Mouse (Mus musculus) heart, postnatal 25 days (tissue): Measurements from ENCODE around the gene Dusp5. TPM values are rescaled to one million over a fixed set of nuclear protein-coding genes. Genes with fewer than 3 reads are reported as not detected.
A peak's percentile ranks its signal among the peaks of the same experiment; 100 is the strongest.
"Not testable (repeated sequence)": the region's sequence is repeated elsewhere in the genome, so short reads cannot be mapped to it uniquely, and the experiment has no call there.

Experiments
- DNase-seq: peaks from one replicate; pipeline ENCODE4 v3.0.0; 2022; ENCODE audit warnings: low spot score
- intact Hi-C: fragments of 180-260 bp; cut with DNase I; formaldehyde crosslinking; loops from one replicate; pipeline ENCODE4 v1.15.1; 2025
- total RNA-seq, 2 experiments: library from RNA; stranded (reverse); gene quantifications; 2 replicates each; pipeline ENCODE4 v1.2.3; 2021

Gene Dusp5
- 1 to 10 TPM; 6.2 to 7.6 TPM for total RNA-seq

DNA sequence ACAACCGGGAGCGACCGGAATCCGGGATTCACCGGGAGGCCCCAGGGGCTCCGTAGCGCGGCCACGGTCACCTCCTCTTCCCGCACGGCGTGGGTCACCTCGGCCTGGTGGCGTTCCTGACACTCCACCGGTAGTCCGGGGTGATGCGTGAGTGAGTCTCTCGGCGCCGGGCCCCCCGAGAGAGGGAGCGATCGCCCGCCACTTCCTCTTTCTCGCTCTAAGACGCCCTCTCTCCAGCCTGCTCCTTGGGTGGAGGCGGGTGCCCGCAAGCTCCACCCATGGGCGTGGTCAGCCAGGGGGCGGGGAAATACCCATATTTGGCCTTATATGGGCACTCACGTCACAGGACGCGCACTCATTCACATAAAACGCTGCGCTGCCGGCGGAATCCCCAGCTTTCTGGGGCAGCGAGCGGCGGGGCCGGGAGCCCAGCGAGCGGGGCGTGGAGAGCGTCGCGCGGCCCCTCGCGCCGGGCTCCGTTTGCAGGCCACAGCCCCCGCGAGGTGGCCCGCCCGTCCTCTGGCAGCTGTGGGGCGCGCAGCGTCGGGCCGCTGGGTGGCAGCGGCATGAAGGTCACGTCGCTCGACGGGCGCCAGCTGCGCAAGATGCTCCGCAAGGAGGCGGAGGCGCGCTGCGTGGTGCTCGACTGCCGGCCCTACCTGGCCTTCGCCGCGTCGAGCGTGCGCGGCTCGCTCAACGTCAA, at the start of gene Dusp5:
Gene Dusp5 (plus strand): TSS at position 358 of the 703 bp plus-strand sequence.
- peak; percentile 95 for DNase-seq
- intact Hi-C loops, result loop anchor here (2.0 kb wide), 1 partner anchor 48 kb away; no protein-coding TSS in a partner anchor

DNA sequence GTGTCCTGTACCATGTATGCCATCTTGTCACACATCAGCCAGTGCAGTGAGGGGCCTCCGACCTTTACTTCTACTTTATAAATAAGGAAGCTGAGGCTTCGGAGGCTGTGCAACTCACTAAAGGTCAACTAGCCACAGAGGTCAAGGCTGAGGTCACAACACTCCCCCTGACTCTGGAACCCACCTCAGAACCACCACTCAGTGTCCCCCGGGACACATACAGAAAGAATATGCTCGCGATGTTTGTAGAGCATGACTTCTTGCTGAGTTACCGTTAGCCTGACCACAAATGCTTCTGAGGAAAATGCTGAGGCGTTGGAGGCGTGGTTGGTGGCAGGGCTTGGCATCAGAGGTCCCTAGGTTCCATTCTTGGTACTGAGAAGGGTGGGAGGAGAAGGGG, 49.3 kb upstream of the Dusp5 start:
- no peak for DNase-seq
- intact Hi-C loops, result no loop called here

DNA sequence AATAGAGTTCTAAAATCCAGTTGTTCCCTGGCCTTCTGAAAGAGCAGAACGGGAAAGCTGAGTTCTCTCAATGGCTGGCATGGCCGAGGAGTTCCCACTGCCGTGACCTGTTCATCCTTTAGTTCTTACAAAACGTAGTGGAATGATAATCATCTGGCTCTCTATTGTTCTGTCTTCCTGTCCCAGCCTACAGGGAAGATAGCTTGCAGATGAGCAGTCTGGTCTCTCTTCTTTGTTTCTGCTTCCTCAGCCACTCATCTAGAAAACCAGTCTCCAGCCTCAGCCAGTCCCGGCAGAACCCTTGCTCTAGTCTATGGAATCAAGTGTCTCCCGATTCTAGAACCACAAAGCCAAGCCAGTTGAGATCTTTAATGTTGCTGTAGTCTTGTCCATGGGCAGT, 46.8 kb upstream of the Dusp5 start:
- no peak for DNase-seq
- intact Hi-C loops, result no loop called here

DNA sequence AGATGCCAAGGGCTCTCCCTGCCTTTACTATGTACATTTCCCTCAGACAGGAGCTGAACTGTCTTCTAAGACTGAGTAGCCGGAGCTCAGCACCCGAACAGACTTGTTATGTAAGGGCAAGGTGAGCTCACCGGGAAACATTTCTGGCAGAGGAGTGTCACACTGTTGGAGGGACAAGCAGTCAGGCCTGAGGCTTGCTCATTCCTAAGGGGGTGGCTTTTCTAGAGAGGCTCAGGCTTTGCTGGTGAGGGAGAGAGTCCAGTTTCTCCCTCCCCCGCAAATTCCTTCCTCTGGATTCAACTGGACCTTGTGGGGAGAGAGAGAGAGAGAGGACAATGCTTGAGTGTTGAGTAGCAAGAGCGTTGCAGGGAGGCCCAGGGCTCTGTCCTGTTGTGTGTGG, 46.4 kb upstream of the Dusp5 start:
- no peak for DNase-seq
- intact Hi-C loops, result no loop called here

DNA sequence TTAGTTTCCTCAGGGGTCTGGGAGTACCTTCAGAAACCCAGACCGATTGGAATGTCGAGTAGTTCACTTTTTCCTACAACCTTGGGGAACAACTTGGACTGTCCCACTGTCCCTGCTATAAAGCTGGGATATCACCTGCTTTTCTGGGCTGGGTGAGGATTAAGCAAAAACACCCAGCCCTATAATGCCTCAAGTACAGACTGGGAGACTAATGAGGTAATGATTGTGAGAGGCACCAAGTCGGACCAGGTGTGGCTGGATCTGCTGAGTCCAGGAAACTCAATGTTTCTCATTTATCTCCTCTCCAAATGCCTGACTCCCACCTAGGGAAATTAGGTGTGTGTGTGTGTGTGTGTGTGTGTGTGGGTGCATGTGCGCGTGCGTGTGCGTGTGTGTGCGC, 44.9 kb upstream of the Dusp5 start:
- intact Hi-C loops, result no loop called here
- DNase-seq, result no peak

DNA sequence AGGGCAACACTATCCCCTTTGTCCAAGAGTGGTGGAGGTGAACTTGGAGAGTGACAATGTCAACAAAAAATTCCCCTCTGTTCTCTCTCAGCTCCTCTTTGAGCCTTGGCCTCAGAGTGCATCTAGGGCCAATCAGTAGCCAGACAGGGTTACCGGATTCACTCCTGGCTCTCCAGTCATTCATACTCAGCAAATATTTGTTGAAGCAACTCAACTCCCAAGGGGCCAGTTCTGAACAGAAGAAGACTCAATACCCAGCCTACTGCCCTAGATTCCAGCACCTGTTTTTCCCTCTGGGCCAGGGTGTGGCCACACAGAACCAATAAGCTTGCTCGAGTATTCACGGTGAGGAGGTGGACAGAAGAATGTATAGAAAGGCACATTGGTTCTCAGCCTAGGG, 44.0 kb upstream of the Dusp5 start:
- intact Hi-C loops, result no loop called here

DNA sequence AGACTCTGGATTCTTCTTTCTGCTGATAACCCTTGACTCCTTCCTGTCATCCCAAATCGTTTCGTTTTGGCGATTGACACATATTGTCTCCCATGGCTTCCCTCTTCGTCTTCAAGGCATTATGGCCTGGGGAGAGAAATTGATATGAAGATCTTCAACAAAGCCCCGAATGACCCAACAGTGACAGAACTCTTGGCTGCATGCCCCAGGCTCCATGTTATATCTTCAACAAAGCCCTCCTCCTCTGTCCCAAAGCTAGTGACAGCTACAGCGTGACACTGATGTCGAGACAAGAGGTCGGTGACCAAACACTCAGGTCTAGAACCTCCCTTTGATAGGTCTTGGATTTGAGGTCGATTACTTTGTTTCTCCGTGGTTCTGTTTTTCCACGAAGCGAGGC, 39.7 kb upstream of the Dusp5 start:
- DNase-seq, result no peak
- intact Hi-C loops, result no loop called here

More for the DNA sequence above, 44.0 kb upstream of the Dusp5 start:
- DNase-seq, result no peak

DNA sequence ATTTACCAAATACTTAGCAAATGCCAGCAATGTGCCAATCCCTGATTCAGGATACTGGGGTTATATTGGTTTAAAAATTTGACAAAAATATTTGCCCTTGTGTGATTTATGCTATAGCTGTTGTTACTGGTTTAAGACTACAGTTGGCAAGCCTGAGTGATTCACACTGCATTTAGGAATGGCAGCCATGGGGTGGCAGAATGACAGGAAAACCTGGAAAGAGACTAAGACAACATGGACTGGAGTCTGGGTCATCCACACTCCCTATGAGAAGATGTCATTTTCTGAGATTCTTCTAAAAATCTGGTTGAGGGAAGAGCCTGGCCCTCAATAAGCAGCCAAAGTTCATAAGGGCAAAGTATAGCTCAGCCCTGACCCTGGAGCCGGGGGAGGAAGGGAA, 39.0 kb upstream of the Dusp5 start:
- intact Hi-C loops, result no loop called here
- no peak for DNase-seq

DNA sequence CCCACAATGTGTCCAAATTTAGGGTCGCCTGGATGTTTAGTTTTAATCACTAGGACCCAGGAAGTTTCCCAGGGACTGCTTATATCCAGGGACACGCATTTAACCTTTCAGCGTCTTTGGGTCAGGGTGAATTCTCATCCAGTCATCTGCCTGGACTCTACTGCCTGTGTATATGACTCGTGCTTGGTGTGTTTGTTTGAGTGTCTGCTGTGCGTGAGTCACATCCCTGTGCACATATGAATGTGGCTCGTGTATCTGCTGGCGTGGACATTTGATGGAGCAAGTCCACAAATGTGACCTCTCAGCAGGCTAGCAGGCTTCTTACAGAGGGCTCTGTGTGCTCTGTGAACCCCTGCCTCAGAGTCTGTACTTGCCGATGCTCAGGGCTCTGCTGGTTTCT, 38.0 kb upstream of the Dusp5 start:
- intact Hi-C loops, result no loop called here

DNA sequence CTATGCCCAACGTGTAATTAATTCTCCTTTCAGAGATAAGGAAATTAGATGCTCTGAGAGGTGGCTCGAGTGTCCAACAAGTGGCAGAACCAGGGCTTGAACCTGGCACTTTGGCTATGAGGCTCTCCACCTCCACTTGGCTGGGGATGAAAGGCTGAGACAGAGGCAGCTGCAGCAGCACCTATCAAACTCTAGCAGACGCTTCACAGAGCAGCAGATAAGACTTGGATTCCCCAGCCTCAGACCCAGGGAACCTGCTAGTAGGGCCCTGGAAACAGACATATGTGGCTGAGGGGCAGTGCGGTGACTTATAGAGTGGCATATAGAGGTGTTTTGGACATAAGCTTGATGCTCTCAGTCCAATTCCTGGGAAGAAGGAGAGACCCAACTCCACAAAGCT, 36.4 kb upstream of the Dusp5 start:
- DNase-seq, result no peak
- intact Hi-C loops, result no loop called here

More for the DNA sequence above, 38.0 kb upstream of the Dusp5 start:
- no peak for DNase-seq

DNA sequence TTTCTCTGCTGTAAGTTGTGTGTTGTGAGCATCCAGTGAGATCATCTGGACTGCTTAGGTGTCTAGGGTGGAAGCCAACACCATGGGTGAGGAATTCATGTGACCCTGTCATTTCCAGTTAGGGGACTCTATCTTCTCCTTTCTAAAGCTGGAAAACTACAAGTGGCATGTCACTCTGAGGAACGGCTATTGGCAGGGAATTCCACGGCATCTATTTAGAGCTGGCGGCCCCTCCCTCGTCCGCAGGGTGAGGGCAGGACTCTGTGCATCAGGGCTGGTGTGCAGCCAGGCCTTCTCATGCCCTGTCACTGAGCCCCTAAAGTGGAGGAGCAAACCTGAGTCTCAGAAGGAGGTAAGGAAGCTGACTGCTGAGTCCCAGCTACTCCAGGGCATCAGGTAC, 35.0 kb upstream of the Dusp5 start:
- DNase-seq, result peak; percentile 14
- intact Hi-C loops, result no loop called here

DNA sequence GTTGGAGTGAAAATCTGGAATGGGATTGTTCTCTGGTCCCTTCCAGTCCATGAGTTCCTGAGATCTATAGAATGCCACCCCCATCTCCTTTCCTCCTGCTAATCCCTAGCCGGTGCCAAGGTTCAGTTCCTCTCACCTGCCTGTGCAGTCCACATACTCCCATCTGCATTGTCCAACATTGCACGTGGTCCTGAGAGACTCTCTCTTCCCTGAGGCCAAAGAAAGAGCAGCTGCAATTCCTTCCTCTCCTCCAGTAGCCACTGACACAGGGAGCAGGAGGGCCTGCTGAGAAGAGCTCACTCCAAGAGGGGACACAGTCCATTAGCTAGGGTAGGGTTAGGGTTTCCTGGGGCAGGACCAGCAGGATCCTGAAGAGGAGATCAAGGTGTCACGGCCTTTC, 31.0 kb upstream of the Dusp5 start:
- intact Hi-C loops, result loop anchor here (5.0 kb wide), 1 partner anchor 34 kb away; no protein-coding TSS in a partner anchor
- DNase-seq, result no peak

DNA sequence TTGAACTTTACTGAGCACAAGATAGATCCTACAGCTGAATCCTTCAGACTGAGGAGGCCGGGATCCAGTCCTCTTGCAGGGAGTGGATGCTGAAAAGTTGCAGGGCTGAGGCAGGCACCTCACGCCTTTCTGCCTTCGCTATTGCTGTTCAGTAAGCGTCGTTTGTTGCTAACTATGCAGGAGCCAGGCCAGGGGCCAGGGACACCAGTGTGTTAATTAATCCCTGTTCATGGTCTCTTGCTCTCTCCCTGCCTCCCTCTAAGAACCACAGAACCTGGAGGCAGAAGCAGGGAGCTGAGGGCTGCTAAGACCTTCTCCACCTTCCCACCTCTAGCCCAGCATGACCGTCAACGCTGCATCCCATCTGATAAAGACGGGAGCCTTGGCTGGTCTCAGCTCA, 29.9 kb upstream of the Dusp5 start:
- intact Hi-C loops, result loop anchor here (5.0 kb wide), 1 partner anchor 33 kb away; no protein-coding TSS in a partner anchor
- DNase-seq, result no peak

DNA sequence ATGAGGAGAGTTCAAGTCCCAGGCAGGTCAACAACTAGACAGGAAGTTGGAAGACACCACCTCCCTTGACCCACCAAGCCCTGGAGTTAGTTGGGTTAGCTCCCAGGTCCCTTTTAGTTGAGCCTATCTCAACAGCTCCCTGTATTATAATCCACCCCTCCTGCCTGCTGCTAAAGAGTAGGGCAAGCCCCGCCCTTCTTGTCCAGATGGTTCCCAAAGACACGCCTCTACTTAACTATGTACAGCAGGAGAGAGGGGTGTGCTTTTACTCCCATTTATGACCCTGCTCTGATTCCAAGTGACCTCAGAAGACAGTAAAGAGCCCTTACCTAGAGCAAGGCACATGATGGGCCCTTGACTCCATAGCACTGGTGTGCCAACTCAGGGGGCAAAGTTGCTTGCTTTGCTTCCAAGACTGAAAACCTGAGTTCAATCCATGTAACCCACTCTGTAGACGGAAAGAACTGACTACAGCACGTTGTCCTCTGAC, 29.4 kb upstream of the Dusp5 start:
- intact Hi-C loops, result loop anchor here (5.0 kb wide), 1 partner anchor 33 kb away; no protein-coding TSS in a partner anchor
- DNase-seq, result no peak

DNA sequence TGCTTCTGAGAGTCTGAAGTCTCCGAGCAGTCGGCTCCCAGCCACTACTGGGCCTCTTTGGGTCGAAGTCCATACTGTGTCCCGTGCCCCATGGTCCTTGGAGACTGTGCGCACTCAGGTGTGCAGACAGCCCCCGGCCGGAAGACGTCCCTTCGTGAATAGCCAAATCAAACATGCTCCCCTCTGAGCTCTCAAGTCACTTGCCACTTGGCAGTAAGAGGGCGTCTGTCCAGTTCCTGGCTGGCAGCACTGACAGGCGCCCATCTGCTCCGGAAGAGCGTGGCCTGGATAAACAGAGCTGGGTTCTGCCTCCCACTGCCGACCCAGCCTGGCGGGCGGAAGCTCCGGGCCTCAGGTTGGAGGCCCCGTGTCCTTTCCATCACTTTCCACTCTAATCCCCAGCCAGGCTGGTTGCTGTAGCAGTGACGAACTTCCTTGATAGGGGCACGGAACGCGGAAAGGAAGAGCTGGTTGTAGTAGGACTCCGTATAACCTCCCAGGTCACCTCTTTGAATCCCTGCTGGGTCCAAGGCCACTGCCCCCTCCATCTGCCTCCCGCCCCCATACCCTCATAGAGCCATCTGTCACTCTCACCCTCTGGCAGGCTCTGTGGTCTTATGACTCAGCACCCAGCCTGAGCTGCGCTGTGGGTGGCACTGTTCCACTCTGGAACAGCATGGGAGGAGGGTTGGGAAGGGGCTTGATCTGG, 28.5 kb upstream of the Dusp5 start:
- peak; percentile 21 for DNase-seq
- intact Hi-C loops, result no loop called here

DNA sequence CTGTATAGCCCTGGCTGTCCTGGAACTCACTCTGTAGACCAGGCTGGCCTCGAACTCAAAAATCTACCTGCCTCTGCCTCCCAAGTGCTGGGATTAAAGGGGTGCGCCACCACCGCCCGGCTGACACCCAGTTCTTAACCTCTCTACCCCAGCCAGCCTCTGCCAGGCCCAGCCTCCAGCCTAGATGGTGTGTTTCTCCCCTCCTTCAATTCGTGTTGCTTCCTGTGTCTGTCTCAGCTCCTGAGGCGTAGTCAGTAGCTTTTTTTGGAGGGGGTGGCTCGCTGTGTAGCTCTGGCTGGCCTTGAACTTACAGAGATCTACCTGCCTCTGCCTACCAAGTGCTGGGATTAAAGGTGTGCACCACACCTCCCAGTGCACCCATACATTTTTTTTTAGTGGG, 27.7 kb upstream of the Dusp5 start:
- DNase-seq, intact Hi-C loops: not testable (repeated sequence)

DNA sequence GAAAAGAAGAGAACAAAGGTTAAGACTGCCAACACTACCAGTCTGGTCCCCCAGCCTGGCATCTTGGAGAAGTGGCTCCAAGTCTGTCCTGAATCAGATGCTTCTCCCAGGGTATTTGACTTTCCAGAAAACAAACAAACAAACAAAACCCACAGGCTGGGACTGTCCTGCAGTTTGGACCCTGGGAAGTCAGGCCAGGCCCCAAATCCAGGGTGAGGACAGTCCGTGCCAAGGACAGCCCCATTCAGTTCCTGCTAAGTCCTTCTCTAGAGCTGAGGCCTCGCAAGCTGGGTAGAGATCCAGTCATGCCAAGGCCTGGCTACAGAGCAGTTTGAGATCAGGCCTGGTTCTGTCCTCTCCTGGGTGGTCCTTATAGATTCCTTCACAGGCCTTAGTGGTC, 27.1 kb upstream of the Dusp5 start:
- no peak for DNase-seq
- intact Hi-C loops, result no loop called here

DNA sequence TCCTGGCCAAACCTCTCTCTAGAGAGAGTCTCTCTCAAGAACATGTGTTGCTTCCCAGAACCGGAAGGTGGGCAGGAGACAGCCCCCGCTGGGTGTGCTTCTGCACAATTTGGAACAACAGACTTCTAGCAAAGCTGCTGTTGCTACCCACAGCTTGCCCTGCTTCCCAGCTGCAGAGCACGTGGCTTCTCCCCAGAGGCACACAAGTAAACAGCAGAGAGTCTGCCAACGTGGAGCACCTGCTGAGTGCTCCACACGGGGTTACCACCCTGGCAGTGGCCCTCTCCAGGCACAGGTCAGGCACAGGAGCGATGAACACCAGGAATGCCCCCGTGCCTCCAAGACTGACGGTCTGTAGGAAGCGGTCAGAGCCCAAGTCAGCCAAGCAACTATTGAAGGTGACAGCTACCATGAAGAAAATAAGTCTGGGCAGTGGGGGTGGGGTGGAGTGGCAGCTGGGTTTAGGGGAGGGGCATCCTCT, 26.0 kb upstream of the Dusp5 start:
- intact Hi-C loops, result no loop called here

DNA sequence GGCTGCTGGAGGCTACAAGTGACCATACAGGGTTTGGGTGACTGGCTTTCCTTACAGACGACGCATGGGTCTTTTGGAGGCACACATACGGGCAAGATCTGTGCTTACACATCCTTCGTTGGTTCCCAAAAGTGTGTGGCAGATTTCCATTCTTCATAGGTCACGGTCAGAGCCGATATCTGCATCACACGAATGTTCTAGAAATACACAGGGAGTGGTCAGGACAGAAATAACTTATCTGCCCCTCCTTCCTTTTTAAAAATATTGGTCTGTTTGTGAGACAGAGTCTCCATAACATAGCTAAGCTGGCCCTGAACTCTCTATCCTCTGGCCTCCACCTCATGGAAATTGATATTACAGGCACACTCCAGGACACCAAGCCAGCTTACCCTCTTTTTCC, 24.7 kb upstream of the Dusp5 start:
- no peak for DNase-seq
- intact Hi-C loops, result no loop called here

More for the DNA sequence above, 26.0 kb upstream of the Dusp5 start:
- no peak for DNase-seq

DNA sequence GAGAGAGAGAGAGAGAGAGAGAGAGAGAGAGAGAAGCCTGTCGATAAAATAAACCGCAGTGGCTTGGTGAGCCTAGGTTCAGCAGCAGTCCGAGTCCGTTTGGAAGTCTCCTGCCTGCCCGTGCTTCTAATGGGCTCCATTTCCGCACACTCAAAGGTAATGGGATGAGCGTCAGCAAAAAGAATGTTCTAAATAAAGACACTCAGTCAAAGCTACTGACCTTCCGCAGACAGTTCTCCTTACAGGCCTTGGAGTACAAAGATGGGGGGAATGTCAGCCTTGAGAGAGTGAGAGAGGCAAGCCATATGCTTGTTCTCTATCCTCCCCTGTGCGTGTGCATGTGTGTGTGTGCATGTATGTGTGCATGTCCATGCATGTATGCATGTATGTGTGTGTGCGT, 23.2 kb upstream of the Dusp5 start:
- no peak for DNase-seq
- intact Hi-C loops, result no loop called here

DNA sequence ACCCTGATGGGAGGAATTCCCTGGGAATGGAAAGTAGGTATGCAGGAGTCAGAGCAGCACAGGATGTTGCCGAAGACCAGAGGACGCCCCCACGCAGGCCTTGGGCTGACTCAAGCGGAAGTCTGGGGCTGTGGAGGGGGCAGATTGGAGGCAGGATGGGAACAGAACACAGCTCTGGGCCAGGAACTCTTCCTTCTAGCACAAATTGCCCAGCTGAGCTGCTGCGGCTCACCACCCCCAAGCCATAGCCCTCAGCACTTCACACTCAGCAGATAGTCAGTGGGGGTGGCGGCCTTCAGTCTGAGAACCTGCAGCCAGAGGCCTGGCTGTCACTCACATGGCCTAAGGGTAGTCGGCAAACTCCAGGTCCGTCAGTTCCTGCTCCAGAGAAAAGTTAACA, 21.4 kb upstream of the Dusp5 start:
- intact Hi-C loops, result no loop called here
- peak; percentile 25 for DNase-seq
